Mouse (Mus musculus): ENCODE measurements around the gene Ttc39d.
"Not testable (repeated sequence)": the region's sequence is repeated elsewhere in the genome, so short reads cannot be mapped to it uniquely, and the experiment has no call there.

Gene Ttc39d

GRCm38 (mm10) chr17:80206671-80207581 lies at the start of gene Ttc39d, which contains the start of gene Srsf7:
Gene Ttc39d (plus strand): TSS chr17:80207460.
Gene Srsf7 (minus strand): TSS chr17:80207307.
- peak; percentile 96 to 99 for DNase-seq (ENCODE audit: low spot score in 2 of 2)

- peak in 1 of 2 experiments; percentile 21 for DNase-seq (ENCODE audit: low spot score in 2 of 2)
Observed at GRCm38 (mm10) chr17:80157489-80157888, 49.8 kb upstream of the Ttc39d start.

GRCm38 (mm10) chr17:80160454-80160853 lies 46.8 kb upstream of the Ttc39d start:
- DNase-seq (ENCODE audit: low spot score in 2 of 2) = no peak

- DNase-seq (ENCODE audit: low spot score in 2 of 2) = no peak
Observed at GRCm38 (mm10) chr17:80163991-80164390, 43.3 kb upstream of the Ttc39d start.

- DNase-seq (ENCODE audit: low spot score in 2 of 2) = no peak
Observed at GRCm38 (mm10) chr17:80165741-80166140, 41.5 kb upstream of the Ttc39d start.

- no peak for DNase-seq (ENCODE audit: low spot score in 2 of 2)
Observed at GRCm38 (mm10) chr17:80166346-80166745, 40.9 kb upstream of the Ttc39d start.

- DNase-seq (ENCODE audit: low spot score in 2 of 2) = no peak
Observed at GRCm38 (mm10) chr17:80167436-80167835, 39.8 kb upstream of the Ttc39d start.

- no peak for DNase-seq (ENCODE audit: low spot score in 2 of 2)
Observed at GRCm38 (mm10) chr17:80167851-80168251, 39.4 kb upstream of the Ttc39d start.

- DNase-seq (ENCODE audit: low spot score in 2 of 2) = no peak
Observed at GRCm38 (mm10) chr17:80168425-80169182, 38.7 kb upstream of the Ttc39d start.

- peak in 1 of 2 experiments; percentile 19 for DNase-seq (ENCODE audit: low spot score in 2 of 2)
Observed at GRCm38 (mm10) chr17:80169792-80170191, 37.5 kb upstream of the Ttc39d start.

- DNase-seq (ENCODE audit: low spot score in 2 of 2) = no peak
Observed at GRCm38 (mm10) chr17:80170951-80171350, 36.3 kb upstream of the Ttc39d start.

GRCm38 (mm10) chr17:80171948-80172347 lies 35.3 kb upstream of the Ttc39d start:
- DNase-seq (ENCODE audit: low spot score in 2 of 2) = no peak

GRCm38 (mm10) chr17:80172761-80173160 lies 34.5 kb upstream of the Ttc39d start:
- DNase-seq (ENCODE audit: low spot score in 2 of 2) = no peak

GRCm38 (mm10) chr17:80173708-80174107 lies 33.6 kb upstream of the Ttc39d start:
- DNase-seq (ENCODE audit: low spot score in 2 of 2) = no peak

GRCm38 (mm10) chr17:80174146-80174545 lies 33.1 kb upstream of the Ttc39d start:
- peak in 1 of 2 experiments; percentile 39 for DNase-seq (ENCODE audit: low spot score in 2 of 2)

- DNase-seq (ENCODE audit: low spot score in 2 of 2) = peak; percentile 25 to 40
Observed at GRCm38 (mm10) chr17:80174699-80175385, 32.4 kb upstream of the Ttc39d start.

GRCm38 (mm10) chr17:80175386-80175739 lies 31.9 kb upstream of the Ttc39d start:
- DNase-seq (ENCODE audit: low spot score in 2 of 2) = no peak

GRCm38 (mm10) chr17:80175966-80176365 lies 31.3 kb upstream of the Ttc39d start:
- DNase-seq (ENCODE audit: low spot score in 2 of 2) = no peak

- DNase-seq (ENCODE audit: low spot score in 2 of 2) = not testable (repeated sequence)
Observed at GRCm38 (mm10) chr17:80178846-80179245, 28.4 kb upstream of the Ttc39d start.

- DNase-seq (ENCODE audit: low spot score in 2 of 2) = peak; percentile 57 to 76
Observed at GRCm38 (mm10) chr17:80179959-80180358, 27.3 kb upstream of the Ttc39d start.

GRCm38 (mm10) chr17:80180468-80180867 lies 26.8 kb upstream of the Ttc39d start:
- DNase-seq (ENCODE audit: low spot score in 2 of 2) = no peak

GRCm38 (mm10) chr17:80183615-80184014 lies 23.6 kb upstream of the Ttc39d start:
- no peak for DNase-seq (ENCODE audit: low spot score in 2 of 2)
